Mouse (Mus musculus) hindbrain, embryonic 11.5 days (tissue): ENCODE data around the gene Gpd2. TPM values are rescaled to one million over a fixed set of nuclear protein-coding genes. Genes with fewer than 3 reads are reported as not detected.

Source experiments
- ATAC-seq: fragments of 200-750 bp; cut with Nextera tagmentation; 2 replicates; pipeline ENCODE4 v1.8.0; 2017; ENCODE audit warnings: mild to moderate bottlenecking, moderate TSS enrichment, moderate library complexity; ENCODE audit not compliant: low FRiP score
- DNase-seq: peaks from one replicate; pipeline ENCODE4 v3.0.0-alpha.2; 2015; ENCODE audit warnings: low spot score
- H3K27ac ChIP-seq: fragments of 300-500 bp; sonication (generic); 2 replicates; pipeline ENCODE4 v1.5.1; 2014; ENCODE audit warnings: mild to moderate bottlenecking, low read depth, low read length
- H3K27me3 ChIP-seq: fragments of 300-500 bp; sonication (generic); 2 replicates; pipeline ENCODE4 v1.6.1; 2014; ENCODE audit warnings: mild to moderate bottlenecking, low read length, moderate library complexity, mixed read lengths; ENCODE audit not compliant: control insufficient read depth, insufficient read depth
- H3K36me3 ChIP-seq: fragments of 300-500 bp; sonication (generic); 2 replicates; pipeline ENCODE4 v1.6.1; 2014; ENCODE audit warnings: mild to moderate bottlenecking, low read length, moderate library complexity, mixed read lengths; ENCODE audit not compliant: control insufficient read depth, insufficient read depth
- H3K4me1 ChIP-seq: fragments of 300-500 bp; sonication (generic); replicated peaks from 2 replicates; pipeline ENCODE4 v1.6.1; 2014; ENCODE audit warnings: low read length, mixed read lengths; ENCODE audit not compliant: control insufficient read depth, insufficient read depth
- H3K4me2 ChIP-seq: fragments of 300-500 bp; sonication (generic); replicated peaks from 2 replicates; pipeline ENCODE4 v1.6.1; 2014; ENCODE audit warnings: mild to moderate bottlenecking, low read depth, low read length
- H3K4me3 ChIP-seq: fragments of 300-500 bp; sonication (generic); 2 replicates; pipeline ENCODE4 v1.5.1; 2014; ENCODE audit warnings: low read depth, low read length
- H3K9ac ChIP-seq: fragments of 300-500 bp; sonication (generic); 2 replicates; pipeline ENCODE4 v1.6.1; 2014; ENCODE audit warnings: low read depth, low read length
- H3K9me3 ChIP-seq: fragments of 300-500 bp; sonication (generic); 2 replicates; pipeline ENCODE4 v1.6.1; 2016; ENCODE audit warnings: low read length; ENCODE audit not compliant: control insufficient read depth
- WGBS: fragments of 180-500 bp; shearing (Covaris S2); extraction: QIAGEN DNeasy Blood & Tissue Kit; methylation state at CpG from one replicate; pipeline ENCODE4 v1.1.7; 2014; 5-methylcytosine and 5-hydroxymethylcytosine counted together
- polyA plus RNA-seq: library from polyadenylated mRNA; unstranded; fragments of >200 nt; fragmentation: Nextera tagmentation; extraction: Ambion mirVana; gene quantifications from 2 replicates; pipeline ENCODE4 v1.2.1, GENCODE M21; 2014

The Gpd2 gene
- polyA plus RNA-seq, 1 experiment from 2014 or later = 18.2 TPM

DNA sequence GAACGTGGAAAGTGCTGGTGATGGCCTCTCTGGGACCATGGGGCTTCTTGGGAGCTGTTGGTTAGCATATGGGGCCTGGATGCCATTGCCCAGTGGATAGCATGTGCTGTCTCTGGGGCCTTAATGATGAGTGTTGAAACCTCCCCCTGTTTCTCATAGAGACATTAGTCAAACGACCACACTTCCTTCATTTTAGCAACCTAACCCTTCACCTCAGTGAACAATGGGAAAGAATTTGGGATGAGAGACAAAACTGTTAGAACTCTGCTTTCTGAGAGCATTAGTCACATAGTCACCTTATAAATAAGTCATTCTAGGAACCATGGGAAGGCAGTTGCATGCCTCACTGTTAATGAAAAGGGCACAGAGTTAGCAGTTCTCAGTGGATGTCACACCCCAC is 1.9 kb downstream of the Gpd2 start:
- H3K9ac ChIP-seq = no peak overlapping the region
- no peak overlapping the region for H3K4me2 ChIP-seq

DNA sequence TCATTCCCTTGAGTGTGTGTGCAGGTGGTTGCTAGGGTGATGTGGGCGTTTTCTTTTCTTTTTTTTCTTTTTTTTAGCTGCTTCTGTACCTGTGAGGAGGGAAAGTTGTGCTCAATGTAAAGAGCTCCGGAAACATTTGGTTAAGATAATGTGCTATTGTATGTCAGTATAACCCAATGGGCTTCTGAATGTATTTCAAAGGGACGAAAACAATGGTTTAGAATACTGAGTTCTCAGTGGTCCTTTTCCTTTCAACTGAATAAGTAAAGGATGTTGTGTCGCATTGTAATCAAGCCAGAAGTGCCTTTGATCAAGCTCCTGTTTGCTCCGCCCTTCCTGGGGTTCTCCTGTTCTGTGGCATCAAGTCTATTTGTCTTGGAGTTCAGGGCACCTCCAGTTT is 6.6 kb downstream of the Gpd2 start:
- no peak for DNase-seq
- H3K27me3 ChIP-seq = no peaks in the 10 kb centered on the region
- no peak overlapping the region for H3K9ac ChIP-seq
- H3K36me3 ChIP-seq = no peaks in the 10 kb centered on the region
- H3K27ac ChIP-seq = no peak overlapping the region
- H3K4me2 ChIP-seq = no peak overlapping the region
- 53% methylated on average over 5 of the region's 5 CpGs for WGBS
- H3K9me3 ChIP-seq = no peaks in the 10 kb centered on the region
- ATAC-seq = no peak
- no peak overlapping the region for H3K4me3 ChIP-seq
- H3K4me1 ChIP-seq = no peaks in the 10 kb centered on the region

More for the DNA sequence above, 1.9 kb downstream of the Gpd2 start:
- no peak for ATAC-seq
- no peak for DNase-seq
- WGBS = 14% methylated on average over 2 of the region's 2 CpGs
- H3K4me1 ChIP-seq = no peaks in the 10 kb centered on the region
- H3K4me3 ChIP-seq = no peak overlapping the region
- H3K9me3 ChIP-seq = no peaks in the 10 kb centered on the region
- H3K27me3 ChIP-seq = no peaks in the 10 kb centered on the region
- no peaks in the 10 kb centered on the region for H3K36me3 ChIP-seq
- no peak overlapping the region for H3K27ac ChIP-seq

DNA sequence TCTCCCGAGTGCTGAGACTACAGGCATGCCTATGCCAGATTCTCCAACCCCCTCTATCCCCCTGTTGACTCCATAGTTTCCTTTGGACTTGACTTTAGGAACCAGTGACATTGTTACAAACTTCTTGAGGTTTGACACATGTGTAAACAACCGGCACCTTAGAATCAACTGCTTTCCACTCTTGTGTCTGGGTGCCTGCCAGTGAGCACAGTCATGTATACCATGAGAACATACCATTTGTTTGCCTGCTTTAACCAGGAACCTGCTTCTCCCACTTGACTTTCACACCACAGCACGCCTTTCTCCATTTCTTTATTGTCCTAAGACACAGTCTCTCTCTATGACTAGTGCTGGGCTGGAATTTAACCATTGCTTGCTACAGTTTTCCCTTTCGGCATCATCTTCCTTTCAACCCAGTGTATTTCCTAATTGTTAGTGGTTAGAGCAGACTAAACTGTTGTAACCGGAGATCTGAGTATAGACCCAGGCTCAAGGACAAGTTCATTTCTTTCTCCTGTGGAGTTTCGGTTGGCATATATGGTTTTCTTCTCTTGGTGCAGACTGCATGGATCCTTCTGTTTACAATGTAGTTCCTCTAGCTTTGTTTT is 8.4 kb downstream of the Gpd2 start:
- Histone ChIP-seq H3K4me2 (no peak overlapping the region), H3K4me3 (no peak overlapping the region), H3K9ac (no peak overlapping the region), H3K27ac (no peak overlapping the region), H3K9me3 (no peaks in the 10 kb centered on the region), H3K4me1 (no peaks in the 10 kb centered on the region), H3K27me3 (no peaks in the 10 kb centered on the region), H3K36me3 (no peaks in the 10 kb centered on the region)
- DNase-seq (no peak), ATAC-seq (no peak)
- 95% methylated on average over 6 of the region's 6 CpGs for WGBS

DNA sequence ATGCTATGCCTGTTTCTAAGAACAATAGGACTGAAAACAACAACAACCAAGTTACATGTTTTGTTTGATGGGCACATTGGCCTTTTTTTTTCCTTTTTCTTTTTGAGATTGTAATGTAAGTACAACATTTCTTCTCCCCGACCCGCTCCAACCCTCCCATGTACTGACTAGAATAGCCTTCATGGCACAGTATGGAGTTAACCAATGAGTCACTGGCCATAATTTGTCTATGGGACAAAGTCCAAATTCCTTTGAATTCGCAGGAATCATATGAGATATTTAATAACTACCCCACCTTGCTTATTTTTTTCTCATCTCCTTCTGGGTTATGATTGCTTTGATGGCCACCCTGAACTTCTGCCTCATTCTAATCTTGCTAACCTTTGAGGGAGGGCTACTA is 12.7 kb downstream of the Gpd2 start:
- Histone ChIP-seq H3K27ac (no peak overlapping the region), H3K9me3 (no peaks in the 10 kb centered on the region), H3K36me3 (no peaks in the 10 kb centered on the region), H3K4me3 (no peak overlapping the region), H3K9ac (no peak overlapping the region), H3K27me3 (no peaks in the 10 kb centered on the region), H3K4me1 (no peaks in the 10 kb centered on the region), H3K4me2 (no peak overlapping the region)
- ATAC-seq = no peak
- DNase-seq = no peak
- WGBS = 99% methylated on average over 3 of the region's 3 CpGs

DNA sequence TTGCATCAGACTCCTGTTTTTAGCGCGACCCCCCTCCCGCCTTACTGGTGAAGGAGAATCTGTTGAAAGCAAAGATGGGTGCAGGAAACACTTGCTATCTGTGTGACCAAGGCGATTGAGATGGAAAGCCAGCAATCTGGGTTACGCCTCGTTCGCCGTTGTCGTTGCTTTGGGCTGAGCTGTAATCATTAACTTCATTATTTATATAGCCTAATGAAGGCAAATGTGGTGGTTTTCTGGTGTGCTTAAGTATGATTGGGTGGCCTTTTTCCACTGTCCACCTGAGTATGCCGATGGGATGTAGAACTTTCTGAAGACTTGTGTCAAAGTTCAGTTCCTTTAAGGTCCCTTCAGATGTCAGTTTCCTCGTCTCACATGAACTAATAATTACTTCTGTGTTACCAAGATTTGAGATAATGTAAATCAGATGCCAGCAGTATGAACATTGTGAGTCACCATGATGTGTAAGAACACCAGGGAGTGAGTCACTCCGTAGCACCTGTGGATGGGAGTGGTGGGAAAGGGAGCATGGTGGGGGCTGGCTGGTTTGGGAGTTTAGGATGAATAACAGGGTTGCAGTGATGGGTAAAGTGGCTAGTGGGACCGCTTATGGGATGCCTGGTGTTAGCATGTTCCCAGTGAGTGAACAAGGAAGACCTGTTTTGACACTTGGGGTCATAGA is 14.3 kb downstream of the Gpd2 start:
- no peaks in the 10 kb centered on the region for H3K27me3 ChIP-seq
- H3K4me3 ChIP-seq = no peak overlapping the region
- H3K4me2 ChIP-seq = no peak overlapping the region
- no peaks in the 10 kb centered on the region for H3K36me3 ChIP-seq
- no peaks in the 10 kb centered on the region; the same call in 1 of the 2 replicates for H3K4me1 ChIP-seq
- ATAC-seq (no peak), DNase-seq (no peak)
- H3K27ac ChIP-seq = no peak overlapping the region
- WGBS = 91% methylated on average over 13 of the region's 13 CpGs
- H3K9me3 ChIP-seq = no peaks in the 10 kb centered on the region
- H3K9ac ChIP-seq = no peak overlapping the region

DNA sequence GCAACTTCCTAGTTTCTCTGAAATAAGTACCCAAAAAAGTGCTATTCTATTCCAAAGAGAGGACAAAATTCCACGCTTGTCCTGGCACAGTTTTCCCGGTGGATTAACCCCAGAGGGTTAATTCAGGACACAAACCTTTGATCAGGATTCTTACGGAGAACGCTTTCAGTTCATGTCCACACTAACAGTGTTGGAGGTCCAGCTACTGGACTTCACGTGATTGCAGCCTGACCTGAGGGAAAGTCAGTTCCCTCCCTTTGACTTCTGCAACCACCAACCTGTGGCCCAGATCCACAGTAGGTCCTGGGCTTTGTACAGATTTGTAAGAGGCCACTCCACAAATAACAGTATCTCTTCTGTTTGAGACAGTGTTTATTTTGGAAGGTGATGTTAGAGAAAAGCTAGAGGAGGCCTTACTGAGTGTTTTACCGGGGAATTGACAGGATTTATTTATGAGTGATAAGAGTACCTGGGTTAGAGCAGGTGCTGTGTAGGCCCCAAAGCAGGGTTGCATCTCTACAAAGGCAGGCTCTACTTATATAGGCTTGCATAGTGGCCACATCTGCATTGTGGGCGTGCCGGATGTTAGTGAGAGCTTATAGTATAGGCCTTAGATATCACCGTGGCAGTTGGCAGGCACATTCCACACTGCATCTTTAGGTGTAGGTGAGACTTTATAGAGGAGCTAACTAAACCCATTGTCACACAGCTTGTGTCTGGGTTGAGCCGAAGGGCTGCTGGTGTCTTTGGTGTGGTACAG is 15.3 kb downstream of the Gpd2 start:
- Histone ChIP-seq H3K9ac (no peak overlapping the region), H3K27ac (no peak overlapping the region), H3K4me3 (no peak overlapping the region), H3K4me2 (no peak overlapping the region), H3K27me3 (no peaks in the 10 kb centered on the region), H3K4me1 (no peaks in the 10 kb centered on the region; the same call in 1 of the 2 replicates), H3K36me3 (no peaks in the 10 kb centered on the region), H3K9me3 (no peaks in the 10 kb centered on the region)
- ATAC-seq (no peak), DNase-seq (no peak)
- whole genome bisulfite sequencing = 87% methylated on average over 10 of the region's 10 CpGs

DNA sequence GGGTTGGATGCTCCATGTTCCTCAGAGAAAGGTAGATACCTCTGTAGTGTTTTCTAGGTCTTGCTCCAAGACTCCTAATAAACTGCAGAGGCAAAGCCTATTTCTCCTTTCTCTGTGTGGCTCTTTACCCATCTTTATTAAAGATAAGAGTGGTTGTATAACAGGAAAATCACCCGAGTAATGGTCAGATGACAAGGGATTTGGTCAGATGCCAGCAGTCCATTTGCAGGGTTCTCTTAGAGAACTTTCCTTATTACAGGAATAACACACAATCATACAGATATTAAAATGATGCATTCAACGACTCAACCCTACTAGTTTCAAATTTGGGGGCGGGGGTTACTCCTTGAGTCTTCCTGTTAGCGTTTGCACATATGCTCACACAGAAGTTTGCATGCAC is 16.8 kb downstream of the Gpd2 start:
- Histone ChIP-seq H3K27ac (no peak overlapping the region), H3K4me1 (no peaks in the 10 kb centered on the region; the same call in 1 of the 2 replicates), H3K36me3 (no peaks in the 10 kb centered on the region), H3K27me3 (no peaks in the 10 kb centered on the region), H3K9ac (no peak overlapping the region), H3K4me3 (no peak overlapping the region), H3K9me3 (no peaks in the 10 kb centered on the region), H3K4me2 (no peak overlapping the region)
- DNase-seq (no peak), ATAC-seq (no peak)
- 90% methylated on average over 4 of the region's 4 CpGs for WGBS

DNA sequence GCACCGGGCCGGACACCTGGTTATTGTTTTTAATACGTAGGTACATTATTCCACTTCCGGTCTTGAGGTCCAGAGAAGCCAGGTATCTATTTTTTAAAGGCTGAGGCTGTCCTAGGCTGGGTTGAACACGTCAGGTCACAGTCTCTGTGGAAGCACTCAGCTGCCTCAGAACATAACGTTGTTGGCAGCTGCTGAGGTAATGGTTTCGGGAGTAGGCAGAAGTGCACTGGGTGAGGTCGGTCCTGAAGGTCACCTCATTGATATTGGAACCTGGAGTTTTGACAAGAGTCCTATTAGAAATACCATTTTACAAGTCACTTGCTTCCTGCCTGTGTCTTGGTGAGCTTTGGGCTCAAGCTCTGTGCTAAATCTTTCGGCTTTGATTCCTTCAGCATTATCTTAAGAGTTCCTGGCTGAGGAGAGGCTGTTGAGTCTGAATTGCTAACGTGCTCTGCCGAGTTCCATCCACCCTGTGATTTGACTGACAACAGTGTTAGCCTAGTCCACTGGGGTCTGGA is 17.8 kb downstream of the Gpd2 start:
- Histone ChIP-seq H3K9ac (no peak overlapping the region), H3K9me3 (no peaks in the 10 kb centered on the region), H3K4me2 (no peak overlapping the region), H3K27me3 (no peaks in the 10 kb centered on the region), H3K27ac (no peak overlapping the region), H3K36me3 (no peaks in the 10 kb centered on the region), H3K4me3 (no peak overlapping the region), H3K4me1 (no peaks in the 10 kb centered on the region; the same call in 1 of the 2 replicates)
- ATAC-seq = no peak
- no peak for DNase-seq
- 72% methylated on average over 11 of the region's 11 CpGs for WGBS
